Mouse (Mus musculus): ENCODE results near the gene Gm21822. TPM values are rescaled to one million over a fixed set of nuclear protein-coding genes. Genes with fewer than 3 reads are reported as not detected.
"Not testable (repeated sequence)": the region's sequence is repeated elsewhere in the genome, so short reads cannot be mapped to it uniquely, and the experiment has no call there.

Gm21822 gene
- total RNA-seq (2021) (not detected), polyA plus RNA-seq (2012; rRNA removed) (not detected in 2 replicates)
- long read RNA-seq = 0 reads

DNA sequence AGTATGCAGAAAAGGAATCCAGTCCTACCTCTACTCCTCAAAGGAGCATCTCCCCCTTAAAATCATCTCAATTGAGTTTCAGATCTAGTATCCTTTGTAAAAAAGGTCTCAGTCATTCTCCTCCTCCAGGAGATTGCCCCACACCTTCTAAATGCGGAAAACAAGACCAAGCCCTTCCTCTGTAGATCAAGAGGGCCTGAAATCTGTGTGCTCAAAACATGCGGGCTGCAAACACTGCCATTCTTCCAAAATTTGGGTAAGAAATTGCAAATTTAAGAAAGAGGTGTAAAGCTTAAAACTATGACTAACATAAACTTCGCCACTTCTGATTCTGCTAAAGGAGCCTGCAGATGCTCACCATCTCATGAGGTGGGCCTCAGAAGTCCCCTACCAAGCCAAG, at the start of gene Gm21822:
Gene Gm21822, plus strand, starts transcription at position 301 of the 400 bp plus-strand sequence.
- not testable (repeated sequence) for DNase-seq
